Mouse (Mus musculus) heart, embryonic 14.5 days (tissue): ENCODE measurements around the gene Crot. TPM values are rescaled to one million over a fixed set of nuclear protein-coding genes. Genes with fewer than 3 reads are reported as not detected.

Source experiments
- ATAC-seq: fragments of 200-750 bp; cut with Nextera tagmentation; 2 replicates; pipeline ENCODE4 v1.8.0; 2017; ENCODE audit warnings: low read depth, moderate TSS enrichment; ENCODE audit not compliant: insufficient number of reproducible peaks, insufficient read depth, low FRiP score
- H3K27ac ChIP-seq, 2 experiments: fragments of 200-500 bp in 1 of 2; fragments of 300-500 bp in 1 of 2; sonication (generic) in 1 of 2; replicated peaks in 1 of 2; 2 replicates each; pipeline ENCODE4 v1.5.1; 2012 to 2014; ENCODE audit warnings: low read depth in 2 of 2, low read length in 2 of 2, control low read depth in 1 of 2, mild to moderate bottlenecking in 1 of 2, mixed read lengths in 1 of 2; ENCODE audit not compliant: control insufficient read depth in 1 of 2, insufficient read depth in 1 of 2
- H3K27me3 ChIP-seq: fragments of 300-500 bp; sonication (generic); 2 replicates; pipeline ENCODE4 v1.6.1; 2014; ENCODE audit warnings: mild to moderate bottlenecking, low read length, control low read depth; ENCODE audit not compliant: control insufficient read depth, insufficient read depth
- H3K36me3 ChIP-seq: fragments of 300-500 bp; sonication (generic); 2 replicates; pipeline ENCODE4 v1.6.1; 2014; ENCODE audit warnings: mild to moderate bottlenecking, control low read depth, low read length, mixed read lengths; ENCODE audit not compliant: control insufficient read depth, insufficient read depth
- H3K4me1 ChIP-seq, 2 experiments: fragments of 200-500 bp in 1 of 2; fragments of 300-500 bp in 1 of 2; sonication (generic) in 1 of 2; 2 replicates each; pipeline ENCODE4 v1.6.1; 2012 to 2014; ENCODE audit warnings: low read length in 2 of 2, control low read depth in 1 of 2, mixed read lengths in 1 of 2; ENCODE audit not compliant: control insufficient read depth in 2 of 2, insufficient read depth in 2 of 2
- H3K4me2 ChIP-seq: fragments of 300-500 bp; sonication (generic); 2 replicates; pipeline ENCODE4 v1.6.1; 2014; ENCODE audit warnings: mild to moderate bottlenecking, low read length
- H3K4me3 ChIP-seq, 2 experiments: fragments of 200-500 bp in 1 of 2; fragments of 300-500 bp in 1 of 2; sonication (generic) in 1 of 2; 2 replicates each; pipeline ENCODE4 v1.5.1; 2012 to 2014; ENCODE audit warnings: low read length in 2 of 2, mild to moderate bottlenecking in 2 of 2, control low read depth in 1 of 2, low read depth in 1 of 2, moderate library complexity in 1 of 2; ENCODE audit not compliant: control insufficient read depth in 1 of 2, insufficient read depth in 1 of 2
- H3K9ac ChIP-seq: fragments of 300-500 bp; sonication (generic); 2 replicates; pipeline ENCODE4 v1.6.1; 2014; ENCODE audit warnings: mild to moderate bottlenecking, low read length
- H3K9me3 ChIP-seq: fragments of 300-500 bp; sonication (generic); 2 replicates; pipeline ENCODE4 v1.6.1; 2016; ENCODE audit warnings: low read length, control low read depth; ENCODE audit not compliant: control insufficient read depth
- WGBS: fragments of 180-500 bp; shearing (Covaris S2); extraction: QIAGEN DNeasy Blood & Tissue Kit; methylation state at CpG from one replicate; pipeline ENCODE4 v1.1.7; 2014; 5-methylcytosine and 5-hydroxymethylcytosine counted together
- polyA plus RNA-seq: library from polyadenylated mRNA; unstranded; fragments of >200 nt; fragmentation: Nextera tagmentation; extraction: Ambion mirVana; gene quantifications from 2 replicates; pipeline ENCODE4 v1.2.1, GENCODE M21; 2014

The Crot gene
- 37.9 and 41.3 TPM in 2 replicates for polyA plus RNA-seq

- Histone ChIP-seq H3K36me3 (peaks cover 21% of the 10 kb centered on the region), H3K9me3 (no peaks in the 10 kb centered on the region), H3K9ac (peak within 1 kb of the TSS; percentile 86), H3K4me1 (peaks cover 0 to 6% of the 10 kb centered on the region in 2 experiments; a peak in 3 of 4 replicates), H3K4me2 (peak within 1 kb of the TSS; percentile 74), H3K27ac (peak within 1 kb of the TSS; percentile 85 to 91), H3K27me3 (no peaks in the 10 kb centered on the region), H3K4me3 (peak within 1 kb of the TSS; percentile 79)
- ATAC-seq: peak; percentile 100
- WGBS: under 1% methylated on average over 54 of the region's 57 CpGs
Measured at GRCm38 (mm10) chr5:8996686-8997512, at the start of gene Crot. TSS of gene Crot (minus strand) at chr5:8997324.

- H3K36me3 ChIP-seq: no peaks in the 10 kb centered on the region
- no peak overlapping the region for H3K4me3 ChIP-seq
- no peaks in the 10 kb centered on the region for H3K27me3 ChIP-seq
- no peaks in the 10 kb centered on the region for H3K4me1 ChIP-seq
- no peak overlapping the region for H3K9ac ChIP-seq
- ATAC-seq: no peak
- no peak overlapping the region for H3K4me2 ChIP-seq
- 79% methylated on average over 8 of the region's 8 CpGs for WGBS
- no peaks in the 10 kb centered on the region for H3K9me3 ChIP-seq
- no peak overlapping the region for H3K27ac ChIP-seq
Measured at GRCm38 (mm10) chr5:9045904-9046303, 48.8 kb upstream of the Crot start.

- Histone ChIP-seq H3K36me3 (no peaks in the 10 kb centered on the region), H3K4me3 (no peak overlapping the region), H3K4me1 (peaks cover 0 to 2% of the 10 kb centered on the region in 2 experiments; a peak in 1 of 4 replicates), H3K27ac (no peak overlapping the region), H3K27me3 (no peaks in the 10 kb centered on the region), H3K9me3 (no peaks in the 10 kb centered on the region), H3K9ac (no peak overlapping the region), H3K4me2 (no peak overlapping the region)
- no peak for ATAC-seq
- 58% methylated on average over 2 of the region's 2 CpGs for WGBS
Measured at GRCm38 (mm10) chr5:9044821-9045220, 47.7 kb upstream of the Crot start.

- Histone ChIP-seq H3K9me3 (no peaks in the 10 kb centered on the region), H3K4me2 (no peak overlapping the region), H3K9ac (no peak overlapping the region), H3K4me1 (peaks cover 0 to 2% of the 10 kb centered on the region in 2 experiments; a peak in 1 of 4 replicates), H3K27me3 (no peaks in the 10 kb centered on the region), H3K4me3 (no peak overlapping the region), H3K27ac (no peak overlapping the region), H3K36me3 (no peaks in the 10 kb centered on the region)
- ATAC-seq: no peak
- WGBS: 76% methylated on average over 8 of the region's 8 CpGs
Measured at GRCm38 (mm10) chr5:9043582-9044267, 46.6 kb upstream of the Crot start.

GRCm38 (mm10) chr5:9042721-9043416 is 45.7 kb upstream of the Crot start:
- ATAC-seq: no peak
- Histone ChIP-seq H3K9me3 (no peaks in the 10 kb centered on the region), H3K4me1 (peaks cover 0 to 2% of the 10 kb centered on the region in 2 experiments; a peak in 1 of 4 replicates), H3K9ac (no peak overlapping the region), H3K36me3 (no peaks in the 10 kb centered on the region), H3K27me3 (no peaks in the 10 kb centered on the region), H3K27ac (no peak overlapping the region), H3K4me2 (no peak overlapping the region), H3K4me3 (no peak overlapping the region)
- WGBS: 75% methylated on average over 10 of the region's 10 CpGs

- no peaks in the 10 kb centered on the region for H3K9me3 ChIP-seq
- ATAC-seq: no peak
- peaks cover 0 to 2% of the 10 kb centered on the region in 2 experiments; a peak in 1 of 4 replicates for H3K4me1 ChIP-seq
- no peaks in the 10 kb centered on the region for H3K27me3 ChIP-seq
- no peaks in the 10 kb centered on the region for H3K36me3 ChIP-seq
- no peak overlapping the region for H3K4me3 ChIP-seq
- H3K9ac ChIP-seq: no peak overlapping the region
- H3K27ac ChIP-seq: no peak overlapping the region
- no peak overlapping the region for H3K4me2 ChIP-seq
- 45% methylated on average over 3 of the region's 3 CpGs for WGBS
Measured at GRCm38 (mm10) chr5:9040665-9041215, 43.6 kb upstream of the Crot start.

GRCm38 (mm10) chr5:9039978-9040377 is 42.9 kb upstream of the Crot start:
- WGBS: 63% methylated on average over 7 of the region's 7 CpGs
- Histone ChIP-seq H3K27ac (no peak overlapping the region), H3K4me2 (no peak overlapping the region), H3K4me1 (peaks cover 0 to 2% of the 10 kb centered on the region in 2 experiments; a peak in 1 of 4 replicates), H3K36me3 (no peaks in the 10 kb centered on the region), H3K27me3 (no peaks in the 10 kb centered on the region), H3K4me3 (no peak overlapping the region), H3K9me3 (no peaks in the 10 kb centered on the region), H3K9ac (no peak overlapping the region)
- ATAC-seq: no peak
